8 mouse cellular contexts compared by ENCODE assay signal in genomic region chr1:133134881-133135280, GRCm38 (mm10). TPM values are rescaled to one million over a fixed set of nuclear protein-coding genes. Genes with fewer than 3 reads are reported as not detected.
A peak's percentile ranks its signal among the peaks of the same experiment; 100 is the strongest.
DNase-seq lines count a peak whose midpoint lies in the region; ATAC-seq and TF ChIP-seq lines count a peak whose summit lies in the region.

No protein-coding gene starts in this region.

- H3K27ac ChIP-seq in left cerebral cortex, adult 2 months, result no peak overlapping the region
- peak overlapping the region; percentile 20 for H3K27ac ChIP-seq in brown adipose tissue, adult 24 weeks (replicated peaks; ENCODE audit: low read depth, low read length)
- no peak overlapping the region for H3K27ac ChIP-seq in hindbrain, embryonic 14.5 days
- no peak overlapping the region for H3K27ac ChIP-seq in liver, embryonic 14.5 days

- ATAC-seq in hindbrain, embryonic 14.5 days (ENCODE audit: low FRiP score), result no peak
- no peak for ATAC-seq in liver, embryonic 14.5 days (ENCODE audit: insufficient read depth)
- ATAC-seq in granulocyte monocyte progenitor cell, adult 5-6 weeks (replicated peaks; ENCODE audit: poor library complexity, severe bottlenecking), result no peak

- peak overlapping the region; percentile 75 for H3K4me3 ChIP-seq in left cerebral cortex, adult 2 months
- H3K4me3 ChIP-seq in brown adipose tissue, adult 24 weeks (ENCODE audit: insufficient read depth, low read depth, low read length), result peak overlapping the region; percentile 91
- peak overlapping the region; percentile 71 for H3K4me3 ChIP-seq in hindbrain, embryonic 14.5 days (replicated peaks; ENCODE audit: low read length)
- H3K4me3 ChIP-seq in liver, embryonic 14.5 days (ENCODE audit: insufficient read depth in 1 of 2, low read depth in 2 of 2, low read length in 2 of 2), result peak overlapping the region; percentile 88 to 89

- DNase-seq in left cerebral cortex, adult 2 months (ENCODE audit: extremely low spot score in 1 of 2, low spot score in 2 of 2), result no peak
- DNase-seq in left cerebral cortex, adult 9 months (ENCODE audit: low spot score in 2 of 2), result no peak
- DNase-seq in hindbrain, embryonic 14.5 days (ENCODE audit: low spot score), result no peak
- DNase-seq in liver, embryonic 14.5 days (ENCODE audit: low read depth in 3 of 3, low spot score in 3 of 3), result peak in 1 of 3 experiments; percentile 35
- DNase-seq in embryo, embryonic 9.5 days (ENCODE audit: extremely low spot score), result no peak
- no peak for DNase-seq in embryo, embryonic 10 days (ENCODE audit: low spot score)

- H3K27me3 ChIP-seq in hindbrain, embryonic 14.5 days (ENCODE audit: control insufficient read depth, insufficient read depth, low read length), result no peaks in the 10 kb centered on the region
- H3K27me3 ChIP-seq in liver, embryonic 14.5 days (ENCODE audit: control insufficient read depth, insufficient read depth, low read length), result no peaks in the 10 kb centered on the region

- WGBS in hindbrain, embryonic 14.5 days, result 34% methylated on average over 4 of the region's 4 CpGs
- 12% methylated on average over 4 of the region's 4 CpGs for WGBS in liver, embryonic 14.5 days (ENCODE audit: insufficient replicate concordance)

- intact Hi-C loops in left cerebral cortex, adult 2 months (cut with DNase I), result loop anchor here (5.0 kb wide), 1 partner anchor 477 kb away; the partner anchor contains the start of gene Snrpe

- no peaks in the 10 kb centered on the region for H3K4me1 ChIP-seq in brown adipose tissue, adult 24 weeks (ENCODE audit: control insufficient read depth, insufficient read depth, insufficient read length, low read length)
- H3K4me1 ChIP-seq in hindbrain, embryonic 14.5 days (replicated peaks; ENCODE audit: control insufficient read depth, insufficient read depth, low read length), result peaks cover 54% of the 10 kb centered on the region
- H3K4me1 ChIP-seq in liver, embryonic 14.5 days (replicated peaks; ENCODE audit: control insufficient read depth in 2 of 2, insufficient read depth in 2 of 2, low read length in 1 of 2), result peaks cover 12 to 16% of the 10 kb centered on the region in 2 experiments

- no peak for TF ChIP-seq EP300 in liver, embryonic 14.5 days (IDR thresholded peaks at IDR 0.05; ENCODE audit: low read depth)

- peak overlapping the region; percentile 90 for H3K9ac ChIP-seq in hindbrain, embryonic 14.5 days
- H3K9ac ChIP-seq in liver, embryonic 14.5 days (replicated peaks), result peak overlapping the region; percentile 100

- no peak for TF ChIP-seq CTCF in left cerebral cortex, adult 2 months (IDR thresholded peaks at IDR 0.05)
- no peak for TF ChIP-seq CTCF in liver, embryonic 14.5 days (IDR thresholded peaks at IDR 0.05; ENCODE audit: low read depth)

- no peaks in the 10 kb centered on the region for H3K9me3 ChIP-seq in hindbrain, embryonic 14.5 days (ENCODE audit: control insufficient read depth, low read length)
- no peaks in the 10 kb centered on the region for H3K9me3 ChIP-seq in liver, embryonic 14.5 days (ENCODE audit: control insufficient read depth, low read length)

- peaks cover 51% of the 10 kb centered on the region for H3K36me3 ChIP-seq in hindbrain, embryonic 14.5 days (replicated peaks; ENCODE audit: control insufficient read depth, insufficient read depth)
- peaks cover 72% of the 10 kb centered on the region for H3K36me3 ChIP-seq in liver, embryonic 14.5 days (replicated peaks; ENCODE audit: control insufficient read depth, insufficient read depth, low read depth)

- peak overlapping the region; percentile 95 for H3K4me2 ChIP-seq in hindbrain, embryonic 14.5 days (replicated peaks)
- H3K4me2 ChIP-seq in liver, embryonic 14.5 days (ENCODE audit: low read depth), result peak overlapping the region; percentile 79

RNA-seq across cellular contexts. Expression of gene Ppp1r15b, which starts 3.9 kb away (rescaled TPM):
- 10 to 100 TPM; 41.4 to 44.3 TPM for total RNA-seq in left cerebral cortex, adult 2 months (2021)
- 61.9 and 64.2 TPM in 2 replicates for polyA plus RNA-seq in brown adipose tissue, adult 24 weeks (2012; ENCODE audit: insufficient read depth, insufficient read length, missing spikeins)
- 29.6 and 36.0 TPM in 2 replicates for polyA plus RNA-seq in hindbrain, embryonic 14.5 days (2014; fragmentation: Nextera tagmentation; extraction: Ambion mirVana)
- 21.3 and 26.9 TPM in 2 replicates for polyA plus RNA-seq in liver, embryonic 14.5 days (2012; rRNA removed)
- 33.4 and 40.5 TPM in 2 replicates for polyA plus RNA-seq in liver, embryonic 14.5 days (2014; fragmentation: Nextera tagmentation; extraction: Ambion mirVana)
- 52.3 and 53.9 TPM in 2 replicates for total RNA-seq in granulocyte monocyte progenitor cell, adult 5-6 weeks (2014; fragmentation: Nextera tagmentation)
- 75.7 and 78.5 TPM in 2 replicates for total RNA-seq in granulocyte monocyte progenitor cell, adult 5-6 weeks (2017)

RNA-seq across cellular contexts. Expression of gene Plekha6, which starts 29.1 kb away (rescaled TPM):
- 10 to 100 TPM; 94.2 to 96.3 TPM for total RNA-seq in left cerebral cortex, adult 2 months (2021)
- polyA plus RNA-seq in brown adipose tissue, adult 24 weeks (2012; ENCODE audit: insufficient read depth, insufficient read length, missing spikeins), result 2.2 and 4.2 TPM in 2 replicates
- polyA plus RNA-seq in hindbrain, embryonic 14.5 days (2014; fragmentation: Nextera tagmentation; extraction: Ambion mirVana), result 21.4 and 22.2 TPM in 2 replicates
- polyA plus RNA-seq in liver, embryonic 14.5 days (2012; rRNA removed), result 2.1 and 2.3 TPM in 2 replicates
- 0.81 and 1.3 TPM in 2 replicates for polyA plus RNA-seq in liver, embryonic 14.5 days (2014; fragmentation: Nextera tagmentation; extraction: Ambion mirVana)
- 0.32 and 1.7 TPM in 2 replicates for total RNA-seq in granulocyte monocyte progenitor cell, adult 5-6 weeks (2014; fragmentation: Nextera tagmentation)
- total RNA-seq in granulocyte monocyte progenitor cell, adult 5-6 weeks (2017), result 0.65 TPM in 1 of 2 replicates, not detected in the other
